Mouse (Mus musculus) forebrain, embryonic 10.5 days (tissue): Measurements from ENCODE around the gene Rims1. TPM values are rescaled to one million over a fixed set of nuclear protein-coding genes. Genes with fewer than 3 reads are reported as not detected.

Experiments used
- DNase-seq: peaks from one replicate; pipeline ENCODE4 v3.0.0-alpha.2; 2017; ENCODE audit warnings: low spot score; ENCODE audit errors: extremely low spot score
- H3K27ac ChIP-seq: fragments of 300-500 bp; sonication (generic); 2 replicates; pipeline ENCODE4 v1.5.1; 2016; ENCODE audit warnings: mild to moderate bottlenecking
- H3K27me3 ChIP-seq: fragments of 300-500 bp; sonication (generic); 2 replicates; pipeline ENCODE4 v1.6.1; 2016; ENCODE audit warnings: mild to moderate bottlenecking; ENCODE audit not compliant: poor library complexity, severe bottlenecking
- H3K36me3 ChIP-seq: fragments of 300-500 bp; sonication (generic); replicated peaks from 2 replicates; pipeline ENCODE4 v1.6.1; 2016; ENCODE audit warnings: mild to moderate bottlenecking, moderate library complexity
- H3K4me1 ChIP-seq: fragments of 300-500 bp; sonication (generic); 2 replicates; pipeline ENCODE4 v1.6.1; 2016
- H3K4me3 ChIP-seq: fragments of 300-500 bp; sonication (generic); 2 replicates; pipeline ENCODE4 v1.5.1; 2016; ENCODE audit warnings: mild to moderate bottlenecking, moderate library complexity
- H3K9me3 ChIP-seq: fragments of 300-500 bp; sonication (generic); 2 replicates; pipeline ENCODE4 v1.6.1; 2016; ENCODE audit warnings: mild to moderate bottlenecking, moderate library complexity
- WGBS: fragments of 180-500 bp; shearing (Covaris S2); methylation state at CpG from one replicate; pipeline ENCODE4 v1.1.7; 2016; 5-methylcytosine and 5-hydroxymethylcytosine counted together
- polyA plus RNA-seq: library from polyadenylated mRNA; unstranded; fragments of >200 nt; fragmentation: Nextera tagmentation; extraction: Ambion mirVana; gene quantifications from 2 replicates; pipeline ENCODE4 v1.2.1, GENCODE M21; 2016

Rims1 gene
- polyA plus RNA-seq, 1 experiment from 2014 or later: 1.1 TPM

GRCm38 (mm10) chr1:22279954-22280353 is 525.8 kb downstream of the Rims1 start:
- H3K4me3 ChIP-seq: no peak overlapping the region
- H3K36me3 ChIP-seq: no peaks in the 10 kb centered on the region
- no peak overlapping the region for H3K27ac ChIP-seq
- no peak for DNase-seq
- no peaks in the 10 kb centered on the region for H3K4me1 ChIP-seq
- 88% methylated on average over 1 of the region's 1 CpGs for WGBS
- no peaks in the 10 kb centered on the region for H3K27me3 ChIP-seq
- H3K9me3 ChIP-seq: no peaks in the 10 kb centered on the region

- no peak overlapping the region for H3K27ac ChIP-seq
- 80% methylated on average over 2 of the region's 2 CpGs for WGBS
- H3K27me3 ChIP-seq: no peaks in the 10 kb centered on the region
- no peak for DNase-seq
- no peaks in the 10 kb centered on the region for H3K4me1 ChIP-seq
- H3K36me3 ChIP-seq: no peaks in the 10 kb centered on the region
- no peak overlapping the region for H3K4me3 ChIP-seq
- H3K9me3 ChIP-seq: no peaks in the 10 kb centered on the region
These were observed 531.7 kb downstream of the Rims1 start for GRCm38 (mm10) chr1:22274081-22274480.

- H3K9me3 ChIP-seq: no peaks in the 10 kb centered on the region
- no peak overlapping the region for H3K27ac ChIP-seq
- no peak for DNase-seq
- peaks cover 11% of the 10 kb centered on the region for H3K4me1 ChIP-seq
- H3K4me3 ChIP-seq: no peak overlapping the region
- H3K27me3 ChIP-seq: no peaks in the 10 kb centered on the region
- WGBS: 74% methylated on average over 5 of the region's 5 CpGs
- H3K36me3 ChIP-seq: no peaks in the 10 kb centered on the region
These were observed 535.7 kb downstream of the Rims1 start for GRCm38 (mm10) chr1:22270131-22270530.

- H3K9me3 ChIP-seq: no peaks in the 10 kb centered on the region
- no peaks in the 10 kb centered on the region for H3K27me3 ChIP-seq
- peak; percentile 74 for DNase-seq
- 46% methylated on average over 15 of the region's 15 CpGs for WGBS
- H3K36me3 ChIP-seq: no peaks in the 10 kb centered on the region
- peaks cover 11% of the 10 kb centered on the region for H3K4me1 ChIP-seq
- no peak overlapping the region for H3K4me3 ChIP-seq
- no peak overlapping the region for H3K27ac ChIP-seq
These were observed 537.0 kb downstream of the Rims1 start for GRCm38 (mm10) chr1:22268581-22269359.

- Histone ChIP-seq H3K9me3 (no peaks in the 10 kb centered on the region), H3K36me3 (no peaks in the 10 kb centered on the region), H3K27ac (no peak overlapping the region), H3K4me3 (no peak overlapping the region), H3K27me3 (no peaks in the 10 kb centered on the region), H3K4me1 (peaks cover 11% of the 10 kb centered on the region)
- 65% methylated on average over 10 of the region's 10 CpGs for WGBS
- no peak for DNase-seq
These were observed 539.3 kb downstream of the Rims1 start for GRCm38 (mm10) chr1:22266491-22266890.

GRCm38 (mm10) chr1:22265528-22265927 is 540.3 kb downstream of the Rims1 start:
- Histone ChIP-seq H3K4me3 (no peak overlapping the region), H3K27ac (no peak overlapping the region), H3K4me1 (peaks cover 11% of the 10 kb centered on the region), H3K27me3 (no peaks in the 10 kb centered on the region), H3K36me3 (no peaks in the 10 kb centered on the region), H3K9me3 (no peaks in the 10 kb centered on the region)
- 73% methylated on average over 3 of the region's 3 CpGs for WGBS
- no peak for DNase-seq

GRCm38 (mm10) chr1:22262169-22262950 is 543.4 kb downstream of the Rims1 start:
- Histone ChIP-seq H3K27me3 (no peaks in the 10 kb centered on the region), H3K27ac (no peak overlapping the region), H3K9me3 (no peaks in the 10 kb centered on the region), H3K36me3 (no peaks in the 10 kb centered on the region), H3K4me3 (no peak overlapping the region), H3K4me1 (peaks cover 8% of the 10 kb centered on the region)
- no peak for DNase-seq
- 71% methylated on average over 6 of the region's 6 CpGs for WGBS

- Histone ChIP-seq H3K27me3 (no peaks in the 10 kb centered on the region), H3K36me3 (no peaks in the 10 kb centered on the region), H3K4me1 (peaks cover 7% of the 10 kb centered on the region), H3K4me3 (no peak overlapping the region), H3K27ac (no peak overlapping the region), H3K9me3 (no peaks in the 10 kb centered on the region)
- no peak for DNase-seq
- WGBS: 92% methylated on average over 4 of the region's 4 CpGs
These were observed 544.1 kb downstream of the Rims1 start for GRCm38 (mm10) chr1:22261702-22262101.

- no peak overlapping the region for H3K27ac ChIP-seq
- H3K36me3 ChIP-seq: no peaks in the 10 kb centered on the region
- 97% methylated on average over 2 of the region's 2 CpGs for WGBS
- H3K4me3 ChIP-seq: no peak overlapping the region
- DNase-seq: no peak
- no peaks in the 10 kb centered on the region for H3K27me3 ChIP-seq
- no peaks in the 10 kb centered on the region for H3K4me1 ChIP-seq
- H3K9me3 ChIP-seq: no peaks in the 10 kb centered on the region
These were observed 545.5 kb downstream of the Rims1 start for GRCm38 (mm10) chr1:22260291-22260690.

GRCm38 (mm10) chr1:22258356-22258755 is 547.4 kb downstream of the Rims1 start:
- H3K27ac ChIP-seq: no peak overlapping the region
- no peaks in the 10 kb centered on the region for H3K9me3 ChIP-seq
- WGBS: 88% methylated on average over 4 of the region's 4 CpGs
- H3K36me3 ChIP-seq: no peaks in the 10 kb centered on the region
- H3K4me3 ChIP-seq: no peak overlapping the region
- H3K27me3 ChIP-seq: no peaks in the 10 kb centered on the region
- H3K4me1 ChIP-seq: no peaks in the 10 kb centered on the region
- DNase-seq: no peak

GRCm38 (mm10) chr1:22254278-22254677 is 551.5 kb downstream of the Rims1 start:
- Histone ChIP-seq H3K27ac (no peak overlapping the region), H3K4me1 (no peaks in the 10 kb centered on the region), H3K9me3 (no peaks in the 10 kb centered on the region), H3K36me3 (no peaks in the 10 kb centered on the region), H3K4me3 (no peak overlapping the region), H3K27me3 (no peaks in the 10 kb centered on the region)
- no peak for DNase-seq
- 79% methylated on average over 2 of the region's 2 CpGs for WGBS

GRCm38 (mm10) chr1:22252873-22253272 is 552.9 kb downstream of the Rims1 start:
- no peak overlapping the region for H3K4me3 ChIP-seq
- H3K27ac ChIP-seq: no peak overlapping the region
- H3K4me1 ChIP-seq: no peaks in the 10 kb centered on the region
- H3K27me3 ChIP-seq: no peaks in the 10 kb centered on the region
- no peak for DNase-seq
- no peaks in the 10 kb centered on the region for H3K9me3 ChIP-seq
- no peaks in the 10 kb centered on the region for H3K36me3 ChIP-seq

GRCm38 (mm10) chr1:22248898-22249386 is 556.9 kb downstream of the Rims1 start:
- H3K4me1 ChIP-seq: no peaks in the 10 kb centered on the region
- no peaks in the 10 kb centered on the region for H3K27me3 ChIP-seq
- H3K4me3 ChIP-seq: no peak overlapping the region
- H3K9me3 ChIP-seq: no peaks in the 10 kb centered on the region
- H3K27ac ChIP-seq: no peak overlapping the region
- DNase-seq: no peak
- no peaks in the 10 kb centered on the region for H3K36me3 ChIP-seq
